In the genomic region with DNA sequence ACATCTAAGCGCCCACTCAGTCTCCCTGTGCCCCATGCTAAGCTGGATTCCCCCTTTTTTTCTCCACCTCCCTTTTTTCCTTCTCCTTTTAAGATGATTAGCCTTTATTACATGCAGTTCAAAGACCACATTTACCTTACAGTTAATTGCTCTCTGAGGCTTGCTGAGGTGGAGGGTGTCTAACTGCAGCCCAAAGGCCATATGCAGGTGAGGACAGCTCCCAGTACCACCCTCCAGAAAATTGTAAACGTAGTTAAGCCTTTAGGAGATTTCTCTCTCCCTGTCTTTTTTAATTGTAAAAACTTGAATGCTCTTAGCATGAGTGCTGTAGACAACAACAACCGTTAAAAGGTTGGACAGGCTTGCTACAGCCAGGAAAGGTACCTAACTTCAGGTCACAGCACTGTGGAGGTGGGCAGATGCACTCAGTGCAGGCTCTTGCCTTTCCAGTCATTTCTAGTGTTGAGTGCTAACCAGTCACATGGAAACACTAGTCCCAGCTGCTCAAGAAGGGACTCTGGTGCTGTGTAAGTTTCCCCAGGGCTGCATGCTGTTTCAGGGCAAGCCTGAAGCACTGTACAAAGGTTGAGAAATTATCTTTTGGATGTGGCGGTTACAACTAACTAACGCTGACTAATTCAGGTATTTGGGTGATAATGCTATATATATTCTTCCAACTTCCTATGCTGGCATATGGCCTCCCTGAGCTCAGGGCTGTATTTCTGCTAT, we compare ENCODE assay signal across 27 mouse cellular contexts. TPM values are rescaled to one million over a fixed set of nuclear protein-coding genes. Genes with fewer than 3 reads are reported as not detected.
DNase-seq lines count a peak whose midpoint lies in the region; ATAC-seq and TF ChIP-seq lines count a peak whose summit lies in the region.
"Had no signal": no experiment of that assay in that cellular context is flagged by ENCODE, and none has a peak within 500 bp of the region (broad histone marks: within the 10 kb centered on the region; RNA-seq: fewer than 3 reads in every experiment).

No protein-coding gene starts in this region.

- H3K36me3 ChIP-seq in forebrain, embryonic 13.5 days (ENCODE audit: poor library complexity, severe bottlenecking): no peaks in the 10 kb centered on the region
- no peaks in the 10 kb centered on the region for H3K36me3 ChIP-seq in forebrain, postnatal 0 days (ENCODE audit: insufficient read depth)
- no peaks in the 10 kb centered on the region for H3K36me3 ChIP-seq in forebrain, embryonic 16.5 days (ENCODE audit: control insufficient read depth, insufficient read depth)
- H3K36me3 ChIP-seq in forebrain, embryonic 12.5 days (replicated peaks): no peaks in the 10 kb centered on the region; the same call in 1 of the 2 replicates
- H3K36me3 ChIP-seq in intestine, embryonic 16.5 days (ENCODE audit: control insufficient read depth, insufficient read depth, low read length): peaks cover 5% of the 10 kb centered on the region; the same call in 1 of the 2 replicates
- H3K36me3 ChIP-seq in kidney, embryonic 16.5 days (ENCODE audit: insufficient read depth, low read length): peaks cover 20% of the 10 kb centered on the region; the same call in 1 of the 2 replicates

- no peak for DNase-seq in forebrain, postnatal 0 days
- no peak for DNase-seq in urinary bladder, postnatal 25 days (ENCODE audit: low spot score)
- DNase-seq: adrenal gland, adult 8-10 months; adrenal gland, postnatal 25 days; cerebellum, adult 2 months; cerebellum, adult 9-11 months; cerebellum, postnatal 25 days; gastrocnemius, adult 2 months; gastrocnemius, postnatal 14 days; heart, adult 18-20 months; heart, postnatal 10 days; heart, postnatal 4 days; kidney, adult 18-20 months had no signal

- no peaks in the 10 kb centered on the region for H3K9me3 ChIP-seq in forebrain, embryonic 13.5 days (replicated peaks)
- H3K9me3 ChIP-seq in forebrain, postnatal 0 days (ENCODE audit: low read length): no peaks in the 10 kb centered on the region
- no peaks in the 10 kb centered on the region for H3K9me3 ChIP-seq in forebrain, embryonic 16.5 days (ENCODE audit: control insufficient read depth, low read length)
- no peaks in the 10 kb centered on the region for H3K9me3 ChIP-seq in forebrain, embryonic 12.5 days
- H3K9me3 ChIP-seq in intestine, embryonic 16.5 days (ENCODE audit: control insufficient read depth, low read length): no peaks in the 10 kb centered on the region
- H3K9me3 ChIP-seq in kidney, embryonic 16.5 days (ENCODE audit: low read length): no peaks in the 10 kb centered on the region
- H3K9me3 ChIP-seq: embryonic facial prominence, embryonic 10.5 days; embryonic facial prominence, embryonic 13.5 days; heart, embryonic 12.5 days; heart, embryonic 15.5 days had no signal

- 0 out of 2 replicates have a peak, but pooled peaks have one; percentile 43 for ATAC-seq in forebrain, embryonic 13.5 days
- ATAC-seq in forebrain, postnatal 0 days: no peak
- ATAC-seq in forebrain, embryonic 16.5 days: no peak
- no peak for ATAC-seq in forebrain, embryonic 12.5 days (ENCODE audit: low FRiP score)
- ATAC-seq in intestine, embryonic 16.5 days: peak; percentile 92
- ATAC-seq in kidney, embryonic 16.5 days (ENCODE audit: low FRiP score, low TSS enrichment): no peak
- ATAC-seq: activated CD4-positive, CD25-positive, alpha-beta regulatory T cell, adult 4 months; hindbrain, postnatal 0 days; inflammation-experienced regulatory T-cells, adult 6 months had no signal

- no peak overlapping the region for H3K9ac ChIP-seq in forebrain, embryonic 13.5 days
- no peak overlapping the region for H3K9ac ChIP-seq in forebrain, postnatal 0 days
- H3K9ac ChIP-seq in forebrain, embryonic 16.5 days (replicated peaks; ENCODE audit: low read depth, low read length): no peak overlapping the region
- H3K9ac ChIP-seq in forebrain, embryonic 12.5 days: no peak overlapping the region
- H3K9ac ChIP-seq in intestine, embryonic 16.5 days (ENCODE audit: low read depth, low read length): no peak overlapping the region
- H3K9ac ChIP-seq in kidney, embryonic 16.5 days (replicated peaks; ENCODE audit: low read length): no peak overlapping the region
- H3K9ac ChIP-seq: embryonic facial prominence, embryonic 13.5 days; heart, embryonic 12.5 days; heart, embryonic 15.5 days; hindbrain, embryonic 14.5 days had no signal

- H3K4me2 ChIP-seq in forebrain, embryonic 13.5 days: no peak overlapping the region
- H3K4me2 ChIP-seq in forebrain, postnatal 0 days (ENCODE audit: low read depth): no peak overlapping the region
- no peak overlapping the region for H3K4me2 ChIP-seq in forebrain, embryonic 16.5 days (ENCODE audit: low read length)
- H3K4me2 ChIP-seq in forebrain, embryonic 12.5 days: no peak overlapping the region
- H3K4me2 ChIP-seq in intestine, embryonic 16.5 days (ENCODE audit: low read depth, low read length): peak overlapping the region; percentile 20; the same call in 1 of the 2 replicates
- H3K4me2 ChIP-seq in kidney, embryonic 16.5 days (replicated peaks; ENCODE audit: low read depth, low read length): no peak overlapping the region
- H3K4me2 ChIP-seq: embryonic facial prominence, embryonic 13.5 days; heart, embryonic 12.5 days; heart, embryonic 15.5 days; hindbrain, embryonic 14.5 days had no signal

- no peak overlapping the region for H3K27ac ChIP-seq in forebrain, embryonic 13.5 days
- no peak overlapping the region for H3K27ac ChIP-seq in forebrain, postnatal 0 days (ENCODE audit: low read depth, low read length)
- peak overlapping the region; percentile 49; the same call in 1 of the 2 replicates for H3K27ac ChIP-seq in forebrain, embryonic 16.5 days (ENCODE audit: low read length)
- H3K27ac ChIP-seq in forebrain, embryonic 12.5 days: no peak overlapping the region
- H3K27ac ChIP-seq in intestine, embryonic 16.5 days (ENCODE audit: low read length): peak overlapping the region; percentile 83
- no peak overlapping the region for H3K27ac ChIP-seq in kidney, embryonic 16.5 days (ENCODE audit: low read length)
- H3K27ac ChIP-seq: embryonic facial prominence, embryonic 10.5 days; embryonic facial prominence, embryonic 13.5 days; gastrocnemius, adult 2 months; hindbrain, embryonic 14.5 days; hindbrain, postnatal 0 days had no signal

- no peaks in the 10 kb centered on the region for H3K27me3 ChIP-seq in forebrain, embryonic 13.5 days
- H3K27me3 ChIP-seq in forebrain, postnatal 0 days (ENCODE audit: insufficient read depth, low read length): no peaks in the 10 kb centered on the region
- H3K27me3 ChIP-seq in forebrain, embryonic 16.5 days (replicated peaks; ENCODE audit: control insufficient read depth, insufficient read depth, low read length): no peaks in the 10 kb centered on the region
- no peaks in the 10 kb centered on the region for H3K27me3 ChIP-seq in forebrain, embryonic 12.5 days
- no peaks in the 10 kb centered on the region for H3K27me3 ChIP-seq in intestine, embryonic 16.5 days (replicated peaks; ENCODE audit: control insufficient read depth, insufficient read depth, low read length)
- H3K27me3 ChIP-seq in kidney, embryonic 16.5 days (ENCODE audit: insufficient read depth, low read length): no peaks in the 10 kb centered on the region
- H3K27me3 ChIP-seq: embryonic facial prominence, embryonic 13.5 days; heart, embryonic 12.5 days; heart, embryonic 15.5 days had no signal

- WGBS in forebrain, embryonic 13.5 days: 90% methylated on average over 5 of the region's 5 CpGs
- whole genome bisulfite sequencing in forebrain, postnatal 0 days: 81% methylated on average over 5 of the region's 5 CpGs
- 81% methylated on average over 5 of the region's 5 CpGs for WGBS in forebrain, embryonic 16.5 days
- 90% methylated on average over 5 of the region's 5 CpGs for WGBS in forebrain, embryonic 12.5 days
- WGBS in intestine, embryonic 16.5 days: 68% methylated on average over 5 of the region's 5 CpGs
- 83% methylated on average over 5 of the region's 5 CpGs for WGBS in kidney, embryonic 16.5 days

- TF ChIP-seq CTCF in forebrain, postnatal 0 days (IDR thresholded peaks at IDR 0.05; ENCODE audit: low read depth): no peak

- H3K4me1 ChIP-seq in forebrain, embryonic 13.5 days: peaks cover 20% of the 10 kb centered on the region
- peaks cover 18% of the 10 kb centered on the region for H3K4me1 ChIP-seq in forebrain, postnatal 0 days (ENCODE audit: insufficient read depth)
- H3K4me1 ChIP-seq in forebrain, embryonic 16.5 days (replicated peaks; ENCODE audit: control insufficient read depth, insufficient read depth, low read length): peaks cover 46% of the 10 kb centered on the region
- peaks cover 11% of the 10 kb centered on the region for H3K4me1 ChIP-seq in forebrain, embryonic 12.5 days
- peaks cover 24% of the 10 kb centered on the region for H3K4me1 ChIP-seq in intestine, embryonic 16.5 days (ENCODE audit: control insufficient read depth, insufficient read depth, low read length)
- peaks cover 18% of the 10 kb centered on the region for H3K4me1 ChIP-seq in kidney, embryonic 16.5 days (ENCODE audit: insufficient read depth, low read length)

- no peak overlapping the region for H3K4me3 ChIP-seq in forebrain, embryonic 13.5 days
- no peak overlapping the region for H3K4me3 ChIP-seq in forebrain, postnatal 0 days (ENCODE audit: low read depth, low read length)
- H3K4me3 ChIP-seq in forebrain, embryonic 16.5 days (replicated peaks; ENCODE audit: low read length): no peak overlapping the region
- H3K4me3 ChIP-seq in forebrain, embryonic 12.5 days (replicated peaks): no peak overlapping the region
- no peak overlapping the region for H3K4me3 ChIP-seq in intestine, embryonic 16.5 days (ENCODE audit: low read length)
- H3K4me3 ChIP-seq in kidney, embryonic 16.5 days (ENCODE audit: low read length): no peak overlapping the region
- H3K4me3 ChIP-seq: embryonic facial prominence, embryonic 10.5 days; embryonic facial prominence, embryonic 13.5 days; erythroblast, embryonic 14.5 days; gastrocnemius, adult 2 months; heart, embryonic 12.5 days; heart, embryonic 15.5 days had no signal

RNA-seq across cellular contexts. Expression of a gene that starts 56.2 kb away (rescaled TPM):
- 11.6 and 11.8 TPM in 2 replicates for polyA plus RNA-seq in forebrain, embryonic 13.5 days (2015; fragmentation: Nextera tagmentation; extraction: Ambion mirVana)
- 10.5 and 12.6 TPM in 2 replicates for total RNA-seq in forebrain, postnatal 0 days (2014; rRNA removed)
- polyA plus RNA-seq in forebrain, postnatal 0 days (2015; fragmentation: Nextera tagmentation; extraction: Ambion mirVana): 3.6 and 5.5 TPM in 2 replicates
- polyA plus RNA-seq in forebrain, embryonic 16.5 days (2015; fragmentation: Nextera tagmentation; extraction: Ambion mirVana): 7.7 and 10.5 TPM in 2 replicates
- 23.3 and 24.4 TPM in 2 replicates for polyA plus RNA-seq in forebrain, embryonic 12.5 days (2016; fragmentation: Nextera tagmentation; extraction: Ambion mirVana)
- polyA plus RNA-seq in intestine, embryonic 16.5 days (2015; fragmentation: Nextera tagmentation; extraction: Ambion mirVana): 21.9 and 23.1 TPM in 2 replicates
- 41.4 and 48.4 TPM in 2 replicates for polyA plus RNA-seq in kidney, embryonic 16.5 days (2015; fragmentation: Nextera tagmentation; extraction: Ambion mirVana)
- polyA plus RNA-seq: erythroblast, embryonic 14.5 days had no signal

Comparison
In these comparisons a context has a peak if more than half of its experiments do, and no peak if none do; other contexts are left out.
1. ATAC-seq: peak in forebrain, embryonic 13.5 days (single experiment) and intestine, embryonic 16.5 days (single experiment); none in forebrain, postnatal 0 days (single experiment), forebrain, embryonic 16.5 days (single experiment), forebrain, embryonic 12.5 days (single experiment) and kidney, embryonic 16.5 days (single experiment).
2. H3K27ac ChIP-seq: peak in forebrain, embryonic 16.5 days (single experiment) and intestine, embryonic 16.5 days (single experiment); none in forebrain, embryonic 13.5 days (single experiment), forebrain, postnatal 0 days (single experiment), forebrain, embryonic 12.5 days (single experiment) and kidney, embryonic 16.5 days (single experiment).